Mouse (Mus musculus) liver, embryonic 14.5 days (tissue): ENCODE data around the gene Zswim5. TPM values are rescaled to one million over a fixed set of nuclear protein-coding genes. Genes with fewer than 3 reads are reported as not detected.

Experiments used
- ATAC-seq: fragments of 200-750 bp; cut with Nextera tagmentation; 2 replicates; pipeline ENCODE4 v1.8.0; 2017; ENCODE audit warnings: moderate number of reproducible peaks, mild to moderate bottlenecking, moderate library complexity; ENCODE audit not compliant: insufficient read depth
- DNase-seq, 3 experiments: peaks; one replicate each; pipeline ENCODE4 v3.0.0-alpha.2; 2012 to 2013; ENCODE audit warnings: low read depth in 3 of 3, low spot score in 3 of 3
- H3K27ac ChIP-seq: fragments of 300-500 bp; sonication (generic); 2 replicates; pipeline ENCODE4 v1.5.1; 2014; ENCODE audit warnings: moderate library complexity, mild to moderate bottlenecking, control low read depth, inconsistent platforms
- H3K27me3 ChIP-seq: fragments of 300-500 bp; sonication (generic); 2 replicates; pipeline ENCODE4 v1.6.1; 2014; ENCODE audit warnings: mild to moderate bottlenecking, low read length, moderate library complexity; ENCODE audit not compliant: control insufficient read depth, insufficient read depth
- H3K36me3 ChIP-seq: fragments of 300-500 bp; sonication (generic); replicated peaks from 2 replicates; pipeline ENCODE4 v1.6.1; 2014; ENCODE audit warnings: low read depth; ENCODE audit not compliant: control insufficient read depth, insufficient read depth
- H3K4me1 ChIP-seq, 2 experiments: fragments of 200-500 bp in 1 of 2; fragments of 300-500 bp in 1 of 2; sonication (generic) in 1 of 2; replicated peaks; 2 replicates each; pipeline ENCODE4 v1.6.1; 2012 to 2014; ENCODE audit warnings: antibody characterized with exemption in 1 of 2, inconsistent platforms in 1 of 2, low read length in 1 of 2; ENCODE audit not compliant: control insufficient read depth in 2 of 2, insufficient read depth in 2 of 2
- H3K4me2 ChIP-seq: fragments of 300-500 bp; sonication (generic); 2 replicates; pipeline ENCODE4 v1.6.1; 2014; ENCODE audit warnings: low read depth, mild to moderate bottlenecking, control low read depth, moderate library complexity
- H3K4me3 ChIP-seq, 2 experiments: fragments of 200-500 bp in 1 of 2; fragments of 300-500 bp in 1 of 2; sonication (generic) in 1 of 2; 2 replicates each; pipeline ENCODE4 v1.5.1; 2012 to 2014; ENCODE audit warnings: low read depth in 2 of 2, low read length in 2 of 2, mild to moderate bottlenecking in 2 of 2, control low read depth in 1 of 2, inconsistent platforms in 1 of 2, moderate library complexity in 1 of 2; ENCODE audit not compliant: insufficient read depth in 1 of 2
- H3K9ac ChIP-seq: fragments of 300-500 bp; sonication (generic); replicated peaks from 2 replicates; pipeline ENCODE4 v1.6.1; 2014; ENCODE audit warnings: mild to moderate bottlenecking, control low read depth, moderate library complexity
- H3K9me3 ChIP-seq: fragments of 300-500 bp; sonication (generic); 2 replicates; pipeline ENCODE4 v1.6.1; 2016; ENCODE audit warnings: low read length, mixed read lengths; ENCODE audit not compliant: control insufficient read depth
- CTCF ChIP-seq: IDR thresholded peaks from 2 replicates; pipeline ENCODE4 v1.5.1; 2016; ENCODE audit warnings: antibody characterized with exemption, low read depth, control low read depth
- EP300 ChIP-seq: IDR thresholded peaks from 2 replicates; pipeline ENCODE4 v1.6.1; 2016; ENCODE audit warnings: antibody characterized with exemption, low read depth
- WGBS: fragments of 180-500 bp; shearing (Covaris S2); extraction: QIAGEN DNeasy Blood & Tissue Kit; methylation state at CpG from one replicate; pipeline ENCODE4 v1.1.7; 2014; ENCODE audit not compliant: insufficient replicate concordance; 5-methylcytosine and 5-hydroxymethylcytosine counted together
- polyA plus RNA-seq, 2 experiments: library from polyadenylated mRNA; depleted of rRNA in 1 of 2; stranded (reverse) in 1 of 2; unstranded in 1 of 2; fragments of >200 nt; fragmentation: Nextera tagmentation in 1 of 2; extraction: Ambion mirVana in 1 of 2; gene quantifications; 2 replicates each; pipeline versions ENCODE4 v1.2.1 to v1.2.3; 2012 to 2014

Zswim5 gene
- polyA plus RNA-seq, 2 experiments, result 0.04 to 0.06 TPM

- H3K9me3 ChIP-seq, result no peaks in the 10 kb centered on the region
- peak within 1 kb of the TSS; percentile 95 for H3K9ac ChIP-seq
- H3K4me3 ChIP-seq, result peak within 1 kb of the TSS; percentile 96 to 99
- H3K36me3 ChIP-seq, result peaks cover 36% of the 10 kb centered on the region
- peaks cover 15 to 17% of the 10 kb centered on the region in 2 experiments for H3K4me1 ChIP-seq
- no peaks in the 10 kb centered on the region for H3K27me3 ChIP-seq
- TF ChIP-seq EP300, result no peak
- TF ChIP-seq CTCF, result no peak
- H3K27ac ChIP-seq, result peak within 1 kb of the TSS; percentile 97
- DNase-seq (peak; percentile 64 to 72 (median 68)), ATAC-seq (peak; percentile 58)
- H3K4me2 ChIP-seq, result peak within 1 kb of the TSS; percentile 90
- WGBS, result under 1% methylated on average over 55 of the region's 58 CpGs
Observed at GRCm38 (mm10) chr4:116995131-116995797, 118.1 kb downstream of the Zswim5 start, which contains the start of gene Hectd3. Hectd3 (plus strand) TSS chr4:116995317.

- ATAC-seq, result no peak
- peaks cover 32% of the 10 kb centered on the region for H3K36me3 ChIP-seq
- under 1% methylated on average over 16 of the region's 16 CpGs for WGBS
- TF ChIP-seq EP300, result no peak
- TF ChIP-seq CTCF, result peak; percentile 74
- H3K27ac ChIP-seq, result peak overlapping the region; percentile 79
- H3K4me2 ChIP-seq, result peak overlapping the region; percentile 70
- peak overlapping the region; percentile 85 to 99 for H3K4me3 ChIP-seq
- H3K9me3 ChIP-seq, result no peaks in the 10 kb centered on the region
- peak overlapping the region; percentile 95 for H3K9ac ChIP-seq
- DNase-seq, result peak in 2 of 3 experiments; percentile 43 to 45
- H3K4me1 ChIP-seq, result peaks cover 15 to 17% of the 10 kb centered on the region in 2 experiments
- no peaks in the 10 kb centered on the region for H3K27me3 ChIP-seq
Observed at GRCm38 (mm10) chr4:116995798-116996135, 118.6 kb downstream of the Zswim5 start.

- H3K36me3 ChIP-seq, result peaks cover 15% of the 10 kb centered on the region
- ATAC-seq (no peak), DNase-seq (no peak)
- no peak overlapping the region for H3K9ac ChIP-seq
- peaks cover 4 to 11% of the 10 kb centered on the region in 2 experiments for H3K4me1 ChIP-seq
- H3K9me3 ChIP-seq, result no peaks in the 10 kb centered on the region
- no peak overlapping the region for H3K4me3 ChIP-seq
- H3K27ac ChIP-seq, result no peak overlapping the region
- H3K4me2 ChIP-seq, result no peak overlapping the region
- H3K27me3 ChIP-seq, result no peaks in the 10 kb centered on the region
- WGBS, result 86% methylated on average over 17 of the region's 17 CpGs
- TF ChIP-seq EP300 (no peak), CTCF (no peak)
Observed at GRCm38 (mm10) chr4:116999513-117000154, 122.5 kb downstream of the Zswim5 start.

GRCm38 (mm10) chr4:117001957-117002356 is 124.8 kb downstream of the Zswim5 start:
- Histone ChIP-seq H3K4me1 (no peaks in the 10 kb centered on the region; a peak in 1 of 4 replicates), H3K27me3 (no peaks in the 10 kb centered on the region), H3K9me3 (no peaks in the 10 kb centered on the region), H3K36me3 (peaks cover 15% of the 10 kb centered on the region), H3K4me2 (no peak overlapping the region), H3K9ac (no peak overlapping the region), H3K27ac (no peak overlapping the region), H3K4me3 (no peak overlapping the region)
- DNase-seq, result no peak
- TF ChIP-seq EP300 (no peak), CTCF (no peak)
- ATAC-seq, result no peak
- WGBS, result 81% methylated on average over 16 of the region's 16 CpGs
